15 mouse cellular contexts compared by ENCODE assay signal in genomic region chr14:32785556-32786130, GRCm38 (mm10). TPM values are rescaled to one million over a fixed set of nuclear protein-coding genes. Genes with fewer than 3 reads are reported as not detected.
DNase-seq lines count a peak whose midpoint lies in the region; ATAC-seq and TF ChIP-seq lines count a peak whose summit lies in the region.
"Had no signal": no experiment of that assay in that cellular context is flagged by ENCODE, and none has a peak within 500 bp of the region (broad histone marks: within the 10 kb centered on the region; RNA-seq: fewer than 3 reads in every experiment).

TSS of gene Tmem273 (plus strand) at chr14:32785963.

- 0 out of 4 replicates have a peak, but pooled peaks of 1 of the 2 experiments have one; percentile 0 for TF ChIP-seq CTCF in CH12.LX (conservative IDR thresholded peaks at IDR 0.05 in 1 of 2, IDR thresholded peaks at IDR 0.05 in 1 of 2; ENCODE audit: low read depth in 2 of 2, low read length in 2 of 2)

- TF ChIP-seq EP300 in CH12.LX (IDR thresholded peaks at IDR 0.05; ENCODE audit: low read length) = no peak

- WGBS in neural tube, embryonic 15.5 days = 85% methylated on average over 3 of the region's 3 CpGs

- H3K9me3 ChIP-seq in CH12.LX (replicated peaks; ENCODE audit: low read length) = no peaks in the 10 kb centered on the region
- H3K9me3 ChIP-seq in megakaryocyte, embryonic 14.5 days = no peaks in the 10 kb centered on the region
- H3K9me3 ChIP-seq in neural tube, embryonic 15.5 days (replicated peaks) = no peaks in the 10 kb centered on the region
- H3K9me3 ChIP-seq: embryonic facial prominence, embryonic 12.5 days; stomach, embryonic 15.5 days had no signal

- no peaks in the 10 kb centered on the region for H3K79me2 ChIP-seq in CH12.LX (replicated peaks; ENCODE audit: control insufficient read depth, extremely low read depth, insufficient read depth, poor library complexity, severe bottlenecking)

- no peak within 1 kb of the TSS for H3K9ac ChIP-seq in CH12.LX (ENCODE audit: insufficient read depth, low read depth)
- no peak within 1 kb of the TSS for H3K9ac ChIP-seq in neural tube, embryonic 15.5 days (replicated peaks)
- H3K9ac ChIP-seq: embryonic facial prominence, embryonic 12.5 days; liver, embryonic 14.5 days; stomach, embryonic 15.5 days had no signal

- H3K4me2 ChIP-seq in CH12.LX (ENCODE audit: insufficient read depth, low read depth, poor library complexity, severe bottlenecking) = no peak within 1 kb of the TSS
- no peak within 1 kb of the TSS for H3K4me2 ChIP-seq in neural tube, embryonic 15.5 days
- H3K4me2 ChIP-seq: embryonic facial prominence, embryonic 12.5 days; stomach, embryonic 15.5 days had no signal

- no peak within 1 kb of the TSS for H3K4me3 ChIP-seq in CH12.LX (replicated peaks in 1 of 3; ENCODE audit: low read depth in 2 of 3, low read length in 2 of 3, poor library complexity in 1 of 3)
- H3K4me3 ChIP-seq in megakaryocyte, embryonic 14.5 days (replicated peaks) = peak within 1 kb of the TSS; percentile 85
- no peak within 1 kb of the TSS for H3K4me3 ChIP-seq in neural tube, embryonic 15.5 days (replicated peaks)
- H3K4me3 ChIP-seq: embryonic facial prominence, embryonic 12.5 days; stomach, embryonic 15.5 days had no signal

- dilution Hi-C loops in CH12.LX (cut with MboI; ENCODE audit: extremely low pct_ligation_motif_present, extremely low pct_unique_long_range_greater_than_20kb, low sequenced_read_pairs) = no loop called here

- no peak for ATAC-seq in neural tube, embryonic 15.5 days (ENCODE audit: low FRiP score)
- ATAC-seq: forebrain, embryonic 14.5 days had no signal

- no peak for TF ChIP-seq POLR2A in CH12.LX (IDR thresholded peaks at IDR 0.05; ENCODE audit: low read depth, low read length)

- peaks cover 0 to 28% of the 10 kb centered on the region in 2 experiments; a peak in 2 of 4 replicates for H3K4me1 ChIP-seq in CH12.LX (ENCODE audit: control insufficient read depth in 1 of 2, insufficient read depth in 2 of 2)
- H3K4me1 ChIP-seq in megakaryocyte, embryonic 14.5 days = peaks cover 77% of the 10 kb centered on the region
- no peaks in the 10 kb centered on the region for H3K4me1 ChIP-seq in neural tube, embryonic 15.5 days
- H3K4me1 ChIP-seq: embryonic facial prominence, embryonic 12.5 days; stomach, embryonic 15.5 days had no signal

- no peak within 1 kb of the TSS for H3K27ac ChIP-seq in CH12.LX (ENCODE audit: insufficient read depth, low read depth)
- no peak within 1 kb of the TSS for H3K27ac ChIP-seq in neural tube, embryonic 15.5 days (replicated peaks)
- H3K27ac ChIP-seq: embryonic facial prominence, embryonic 12.5 days; liver, embryonic 14.5 days; stomach, embryonic 15.5 days had no signal

- no peak for TF ChIP-seq RAD21 in CH12.LX (IDR thresholded peaks at IDR 0.05; ENCODE audit: low read depth, low read length)

- DNase-seq in layer of hippocampus, adult 9-10 months (ENCODE audit: low spot score) = peak; percentile 1
- no peak for DNase-seq in layer of hippocampus, adult 8-10 months (ENCODE audit: low spot score in 2 of 2)
- peak; percentile 7 for DNase-seq in CH12.LX (ENCODE audit: extremely low read depth)
- DNase-seq in brain, adult 2 months (ENCODE audit: low read depth, low spot score) = peak; percentile 20
- no peak for DNase-seq in right cerebral cortex, adult 18-20 months
- DNase-seq: cerebellum, adult 11-12 months; gastrocnemius, postnatal 25 days; kidney, adult 18-20 months; layer of hippocampus, postnatal 36 days had no signal

- no peaks in the 10 kb centered on the region for H3K27me3 ChIP-seq in CH12.LX (replicated peaks)
- no peaks in the 10 kb centered on the region for H3K27me3 ChIP-seq in megakaryocyte, embryonic 14.5 days (replicated peaks)
- no peaks in the 10 kb centered on the region for H3K27me3 ChIP-seq in neural tube, embryonic 15.5 days (replicated peaks)
- H3K27me3 ChIP-seq: embryonic facial prominence, embryonic 12.5 days; stomach, embryonic 15.5 days had no signal

- in situ Hi-C loops in CH12.LX (cut with MboI; ENCODE audit: low pct_ligation_motif_present, low pct_unique_long_range_greater_than_20kb, low sequenced_read_pairs) = no loop called here

- no peaks in the 10 kb centered on the region for H3K36me3 ChIP-seq in CH12.LX (replicated peaks in 1 of 2; ENCODE audit: control insufficient read depth in 1 of 2, insufficient read depth in 1 of 2, low read length in 1 of 2)
- H3K36me3 ChIP-seq in megakaryocyte, embryonic 14.5 days (replicated peaks; ENCODE audit: low read length) = peaks cover 4% of the 10 kb centered on the region
- no peaks in the 10 kb centered on the region for H3K36me3 ChIP-seq in neural tube, embryonic 15.5 days
- H3K36me3 ChIP-seq: embryonic facial prominence, embryonic 12.5 days; stomach, embryonic 15.5 days had no signal

TF ChIP-seq in CH12.LX, 34 proteins besides CTCF, POLR2A, EP300 and RAD21:
- TF ChIP-seq MYC (IDR thresholded peaks at IDR 0.05; ENCODE audit: low read depth, low read length) (no peak), PAX5 (IDR thresholded peaks at IDR 0.05; ENCODE audit: low read length) (no peak), JUND (conservative IDR thresholded peaks at IDR 0.05; ENCODE audit: low read depth, low read length) (no peak), ZNF384 (IDR thresholded peaks at IDR 0.05; ENCODE audit: low read depth, low read length) (no peak), IRF4 (IDR thresholded peaks at IDR 0.05; ENCODE audit: low read depth, low read length) (no peak), MAZ (IDR thresholded peaks at IDR 0.05; ENCODE audit: low read depth, low read length) (no peak), SIN3A (IDR thresholded peaks at IDR 0.05; ENCODE audit: low read length) (no peak), USF2 (conservative IDR thresholded peaks at IDR 0.05; ENCODE audit: low read depth, low read length) (no peak), RCOR1 (conservative IDR thresholded peaks at IDR 0.05; ENCODE audit: low read depth, low read length) (no peak)

RNA-seq across cellular contexts. Expression of gene Tmem273, which starts in this region (rescaled TPM):
- total RNA-seq in layer of hippocampus, adult 8-10 months (2022) = 1 to 10 TPM in 2 of 4 experiments, under 1 TPM in 1, not detected in 1; 0.72 to 2.2 (median 1.6) TPM
- total RNA-seq in CH12.LX (2012; rRNA removed) (not detected in 2 replicates), CH12.LX (2014; rRNA removed) (0.41 and 0.94 TPM in 2 replicates)
- polyA plus RNA-seq in CH12.LX (2012; ENCODE audit: insufficient read length, low read depth) = 0.22 TPM in 1 of 2 replicates, not detected in the other
- polyA plus RNA-seq in megakaryocyte, embryonic 14.5 days (2012; ENCODE audit: insufficient read depth, low replicate concordance) = 1.7 TPM in 1 of 2 replicates, not detected in the other
- 0.40 and 0.59 TPM in 2 replicates for polyA plus RNA-seq in neural tube, embryonic 15.5 days (2015; fragmentation: Nextera tagmentation; extraction: Ambion mirVana)
- total RNA-seq: gastrocnemius, postnatal 25 days had no signal

Comparison
In these comparisons a context has a peak if more than half of its experiments do, and no peak if none do; other contexts are left out.
1. DNase-seq: peak in layer of hippocampus, adult 9-10 months (single experiment) and brain, adult 2 months (single experiment); none in layer of hippocampus, adult 8-10 months (0 of 2) and right cerebral cortex, adult 18-20 months (single experiment).
2. Peak in DNase-seq in CH12.LX; RNA of the gene not detected or under 1 TPM.